Mouse (Mus musculus): ENCODE data around the gene Pkn1. TPM values are rescaled to one million over a fixed set of nuclear protein-coding genes. Genes with fewer than 3 reads are reported as not detected.

The Pkn1 gene
- total and polyA plus RNA-seq, 3 experiments: 33.5 to 73.2 (median 41.2) TPM

- TF ChIP-seq CTCF (IDR thresholded peaks at IDR 0.05 in 2 of 3, conservative IDR thresholded peaks at IDR 0.05 in 1 of 3; ENCODE audit: control insufficient read depth in 1 of 3, insufficient read depth in 1 of 3, low read depth in 2 of 3, low read length in 3 of 3, poor library complexity in 1 of 3, severe bottlenecking in 1 of 3) (no peak), ELF1 (IDR thresholded peaks at IDR 0.05; ENCODE audit: low read depth, low read length) (0 out of 2 replicates have a peak, but pooled peaks have one; percentile 15), USF1 (IDR thresholded peaks at IDR 0.05; ENCODE audit: low read depth, low read length) (no peak), POLR2A (IDR thresholded peaks at IDR 0.05; ENCODE audit: control insufficient read depth in 1 of 2, insufficient read depth in 1 of 2, low read depth in 1 of 2, low read length in 2 of 2, poor library complexity in 1 of 2) (no peak; a peak in 1 of 4 replicates), ZMIZ1 (IDR thresholded peaks at IDR 0.05; ENCODE audit: low read depth, low read length) (peak; percentile 30; the same call in 1 of the 2 replicates), ZKSCAN1 (IDR thresholded peaks at IDR 0.05; ENCODE audit: low read depth, low read length) (no peak), NELFE (IDR thresholded peaks at IDR 0.05; ENCODE audit: low read depth, low read length) (no peak), JUND (IDR thresholded peaks at IDR 0.05; ENCODE audit: low read depth, low read length) (peak; percentile 71; the same call in 1 of the 2 replicates), MAX (IDR thresholded peaks at IDR 0.05; ENCODE audit: low read length) (no peak), UBTF (IDR thresholded peaks at IDR 0.05; ENCODE audit: borderline replicate concordance, insufficient read depth, low read depth, low read length) (no peak), MAFK (IDR thresholded peaks at IDR 0.05; ENCODE audit: borderline replicate concordance, low read depth, low read length) (no peak), HCFC1 (IDR thresholded peaks at IDR 0.05; ENCODE audit: low read depth, low read length) (no peak), E2F4 (IDR thresholded peaks at IDR 0.05; ENCODE audit: borderline replicate concordance, low read depth, low read length) (no peak), GABPA (IDR thresholded peaks at IDR 0.05; ENCODE audit: low read depth, low read length) (no peak)
Measured at GRCm38 (mm10) chr8:83716563-83716962, 17.6 kb upstream of the Pkn1 start (continued).

- Histone ChIP-seq H3K79me2 (ENCODE audit: control insufficient read depth, insufficient read depth, low read length, poor library complexity) (peaks cover 50% of the 10 kb centered on the region), H3K4me1 (ENCODE audit: control insufficient read depth in 1 of 2, insufficient read depth in 2 of 2, low read length in 2 of 2) (peaks cover 7 to 12% of the 10 kb centered on the region in 2 experiments), H3K9ac (ENCODE audit: control insufficient read depth, low read depth, low read length, poor library complexity, severe bottlenecking) (peak overlapping the region; percentile 95), H3K27ac (ENCODE audit: control insufficient read depth, low read depth, low read length) (peak overlapping the region; percentile 87), H3K27me3 (ENCODE audit: control insufficient read depth in 1 of 2, insufficient read depth in 2 of 2, low read length in 2 of 2) (no peaks in the 10 kb centered on the region), H3K36me3 (ENCODE audit: control insufficient read depth in 1 of 2, insufficient read depth in 2 of 2, low read length in 2 of 2) (peaks cover 12 to 15% of the 10 kb centered on the region in 2 experiments), H3K4me3 (ENCODE audit: control insufficient read depth in 1 of 2, insufficient read depth in 1 of 2, low read depth in 2 of 2, low read length in 2 of 2) (peak overlapping the region; percentile 89 to 99), H3K9me3 (replicated peaks; ENCODE audit: insufficient read depth, low read length) (no peaks in the 10 kb centered on the region)
- TF ChIP-seq BHLHE40 (IDR thresholded peaks at IDR 0.05; ENCODE audit: borderline replicate concordance, low read depth, low read length) (no peak), MAX (IDR thresholded peaks at IDR 0.05; ENCODE audit: low read length) (0 out of 2 replicates have a peak, but pooled peaks have one; percentile 12)
- DNase-seq (ENCODE audit: low read depth, low spot score): peak; percentile 55
Measured at GRCm38 (mm10) chr8:83715771-83716170, 16.8 kb upstream of the Pkn1 start.

- peak within 1 kb of the TSS; percentile 87 for H3K27ac ChIP-seq (ENCODE audit: control insufficient read depth, low read depth, low read length)
- peak within 1 kb of the TSS; percentile 89 to 99 for H3K4me3 ChIP-seq (ENCODE audit: control insufficient read depth in 1 of 2, insufficient read depth in 1 of 2, low read depth in 2 of 2, low read length in 2 of 2)
- no peaks in the 10 kb centered on the region for H3K27me3 ChIP-seq (ENCODE audit: control insufficient read depth in 1 of 2, insufficient read depth in 2 of 2, low read length in 2 of 2)
- H3K36me3 ChIP-seq (ENCODE audit: control insufficient read depth in 1 of 2, insufficient read depth in 2 of 2, low read length in 2 of 2): peaks cover 8 to 15% of the 10 kb centered on the region in 2 experiments
- no peaks in the 10 kb centered on the region for H3K9me3 ChIP-seq (replicated peaks; ENCODE audit: insufficient read depth, low read length)
- H3K79me2 ChIP-seq (ENCODE audit: control insufficient read depth, insufficient read depth, low read length, poor library complexity): peaks cover 47% of the 10 kb centered on the region
- peak within 1 kb of the TSS; percentile 95 for H3K9ac ChIP-seq (ENCODE audit: control insufficient read depth, low read depth, low read length, poor library complexity, severe bottlenecking)
- H3K4me1 ChIP-seq (ENCODE audit: control insufficient read depth in 1 of 2, insufficient read depth in 2 of 2, low read length in 2 of 2): peaks cover 7 to 12% of the 10 kb centered on the region in 2 experiments
- peak; percentile 99 for DNase-seq (ENCODE audit: low read depth, low spot score)
- TF ChIP-seq ZMIZ1 (IDR thresholded peaks at IDR 0.05; ENCODE audit: low read depth, low read length) (peak; percentile 2), ZNF384 (IDR thresholded peaks at IDR 0.05; ENCODE audit: low read depth, low read length) (no peak), EP300 (IDR thresholded peaks at IDR 0.05; ENCODE audit: low read depth in 1 of 2, low read length in 2 of 2) (peak in 1 of 2 experiments; percentile 34; a peak in 2 of 4 replicates), RCOR1 (IDR thresholded peaks at IDR 0.05; ENCODE audit: low read depth, low read length) (no peak), ELF1 (IDR thresholded peaks at IDR 0.05; ENCODE audit: low read depth, low read length) (peak; percentile 76), POLR2AphosphoS2 (IDR thresholded peaks at IDR 0.05; ENCODE audit: low read length) (peak; percentile 92), TBP (IDR thresholded peaks at IDR 0.05; ENCODE audit: low read depth, low read length) (peak; percentile 90), SMC3 (IDR thresholded peaks at IDR 0.05; ENCODE audit: low read depth, low read length) (no peak), CHD2 (IDR thresholded peaks at IDR 0.05; ENCODE audit: low read length) (peak; percentile 82), GABPA (IDR thresholded peaks at IDR 0.05; ENCODE audit: low read depth, low read length) (no peak), MAZ (IDR thresholded peaks at IDR 0.05; ENCODE audit: low read depth, low read length) (no peak), JUND (IDR thresholded peaks at IDR 0.05; ENCODE audit: low read depth, low read length) (no peak), MEF2A (IDR thresholded peaks at IDR 0.05; ENCODE audit: extremely low read depth, insufficient replicate concordance, low read depth, low read length, poor library complexity, severe bottlenecking) (no peak), RAD21 (IDR thresholded peaks at IDR 0.05; ENCODE audit: low read depth, low read length) (no peak), POLR2AphosphoS5 (IDR thresholded peaks at IDR 0.05; ENCODE audit: borderline replicate concordance, low read depth, low read length) (no peak; the same call in 1 of the 2 replicates), TAL1 (IDR thresholded peaks at IDR 0.05; ENCODE audit: low read length) (no peak), BHLHE40 (IDR thresholded peaks at IDR 0.05; ENCODE audit: borderline replicate concordance, low read depth, low read length) (peak; percentile 99; the same call in 1 of the 2 replicates), MAX (IDR thresholded peaks at IDR 0.05; ENCODE audit: low read length) (peak; percentile 81; the same call in 1 of the 2 replicates), ZKSCAN1 (IDR thresholded peaks at IDR 0.05; ENCODE audit: low read depth, low read length) (no peak)
Measured at GRCm38 (mm10) chr8:83715031-83715690, 16.2 kb upstream of the Pkn1 start, which contains the start of gene Ddx39. Ddx39 (plus strand) TSS chr8:83715177.
